In the genomic region with DNA sequence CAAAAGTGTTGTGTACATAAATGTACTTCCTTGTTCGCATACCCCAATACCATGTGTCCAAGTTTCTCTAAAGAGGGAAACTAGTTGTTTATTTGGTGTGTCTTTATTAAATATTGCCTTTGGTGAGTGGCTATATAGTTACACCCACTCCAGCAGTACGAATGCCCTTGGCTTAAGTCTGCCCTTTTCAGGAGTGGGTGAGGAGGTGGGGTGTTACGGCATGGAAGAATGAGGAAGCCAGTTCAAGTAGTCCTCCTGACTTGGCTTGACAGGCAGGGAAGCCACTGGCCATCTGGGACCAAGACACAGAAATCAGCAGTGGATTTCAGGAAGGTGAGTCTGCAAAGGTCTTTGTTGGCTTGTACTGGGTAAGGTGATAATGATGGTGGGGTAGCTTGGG, we compare ENCODE assay signal across 21 mouse cellular contexts. TPM values are rescaled to one million over a fixed set of nuclear protein-coding genes. Genes with fewer than 3 reads are reported as not detected.
DNase-seq lines count a peak whose midpoint lies in the region; ATAC-seq and TF ChIP-seq lines count a peak whose summit lies in the region.
"Had no signal": no experiment of that assay in that cellular context is flagged by ENCODE, and none has a peak within 500 bp of the region (broad histone marks: within the 10 kb centered on the region; RNA-seq: fewer than 3 reads in every experiment).

No protein-coding gene starts in this region.

- peak overlapping the region; percentile 36 for H3K4me3 ChIP-seq in lung, adult 2 months (replicated peaks; ENCODE audit: extremely low read depth, low read depth, low read length)
- no peak overlapping the region for H3K4me3 ChIP-seq in lung, postnatal 0 days (ENCODE audit: low read depth, low read length)
- H3K4me3 ChIP-seq in forebrain, embryonic 10.5 days = no peak overlapping the region
- H3K4me3 ChIP-seq: embryonic facial prominence, embryonic 10.5 days; embryonic facial prominence, embryonic 12.5 days; forebrain, embryonic 12.5 days had no signal

- H3K9ac ChIP-seq in lung, postnatal 0 days (replicated peaks; ENCODE audit: low read depth) = no peak overlapping the region
- H3K9ac ChIP-seq: embryonic facial prominence, embryonic 12.5 days; forebrain, embryonic 12.5 days had no signal

- WGBS in lung, adult 2 months = 39% methylated on average over 3 of the region's 3 CpGs
- WGBS in lung, postnatal 0 days = 45% methylated on average over 3 of the region's 3 CpGs
- 91% methylated on average over 3 of the region's 3 CpGs for WGBS in forebrain, embryonic 10.5 days

- H3K4me2 ChIP-seq in lung, postnatal 0 days (replicated peaks; ENCODE audit: low read depth, low read length) = no peak overlapping the region
- H3K4me2 ChIP-seq: embryonic facial prominence, embryonic 12.5 days; forebrain, embryonic 12.5 days had no signal

- no peaks in the 10 kb centered on the region for H3K36me3 ChIP-seq in lung, postnatal 0 days (ENCODE audit: insufficient read depth, low read length)
- peaks cover 3% of the 10 kb centered on the region for H3K36me3 ChIP-seq in forebrain, embryonic 10.5 days (replicated peaks)
- H3K36me3 ChIP-seq: embryonic facial prominence, embryonic 12.5 days had no signal

- H3K9me3 ChIP-seq in lung, postnatal 0 days (ENCODE audit: low read length) = no peaks in the 10 kb centered on the region
- no peaks in the 10 kb centered on the region for H3K9me3 ChIP-seq in forebrain, embryonic 10.5 days
- H3K9me3 ChIP-seq: embryonic facial prominence, embryonic 10.5 days; embryonic facial prominence, embryonic 12.5 days; forebrain, embryonic 12.5 days had no signal

- no peak for TF ChIP-seq EP300 in lung, postnatal 0 days (IDR thresholded peaks at IDR 0.05)

- no peaks in the 10 kb centered on the region for H3K4me1 ChIP-seq in lung, adult 2 months (ENCODE audit: control insufficient read depth, insufficient read depth, low read length)
- no peaks in the 10 kb centered on the region for H3K4me1 ChIP-seq in lung, postnatal 0 days (ENCODE audit: insufficient read depth, low read depth, low read length)
- peaks cover 5% of the 10 kb centered on the region; the same call in 1 of the 2 replicates for H3K4me1 ChIP-seq in forebrain, embryonic 10.5 days
- H3K4me1 ChIP-seq: embryonic facial prominence, embryonic 10.5 days had no signal

- no peak overlapping the region; the same call in 1 of the 2 replicates for H3K27ac ChIP-seq in lung, postnatal 0 days (ENCODE audit: low read length)
- H3K27ac ChIP-seq in forebrain, embryonic 10.5 days = no peak overlapping the region
- H3K27ac ChIP-seq: embryonic facial prominence, embryonic 10.5 days; embryonic facial prominence, embryonic 12.5 days; forebrain, embryonic 12.5 days had no signal

- TF ChIP-seq CTCF in lung, adult 2 months (IDR thresholded peaks at IDR 0.05; ENCODE audit: insufficient read depth, low read length) = no peak
- no peak for TF ChIP-seq CTCF in lung, postnatal 0 days (IDR thresholded peaks at IDR 0.05)

- no peak; the same call in 1 of the 2 replicates for TF ChIP-seq POLR2A in lung, adult 2 months (IDR thresholded peaks at IDR 0.05; ENCODE audit: borderline replicate concordance, extremely low read depth, low read depth, low read length)

- H3K27me3 ChIP-seq in lung, postnatal 0 days (replicated peaks; ENCODE audit: insufficient read depth, low read length) = no peaks in the 10 kb centered on the region
- no peaks in the 10 kb centered on the region for H3K27me3 ChIP-seq in forebrain, embryonic 10.5 days (ENCODE audit: poor library complexity, severe bottlenecking)
- H3K27me3 ChIP-seq: embryonic facial prominence, embryonic 12.5 days; forebrain, embryonic 12.5 days had no signal

- ATAC-seq in lung, postnatal 0 days = peak; percentile 83
- ATAC-seq: activated CD4-positive, CD25-positive, alpha-beta regulatory T cell, adult 4 months; forebrain, embryonic 14.5 days; forebrain, embryonic 16.5 days; Patski had no signal

- DNase-seq in lung, adult 2 months = no peak
- DNase-seq in lung, postnatal 14 days = no peak
- peak; percentile 80 for DNase-seq in lung, postnatal 0 days (ENCODE audit: low spot score)
- DNase-seq in lung, postnatal 10 days = peak; percentile 21
- peak; percentile 65 for DNase-seq in lung, postnatal 36 days
- no peak for DNase-seq in forebrain, embryonic 10.5 days (ENCODE audit: extremely low spot score, low spot score)
- no peak for DNase-seq in MN1 (ENCODE audit: low spot score)
- DNase-seq: adrenal gland, postnatal 10 days; adrenal gland, postnatal 25 days; cerebellum, adult 11-12 months; cerebellum, adult 2 months; cerebellum, adult 9-10 months; cerebellum, postnatal 10 days; cerebellum, postnatal 25 days had no signal

RNA-seq across cellular contexts. Expression of gene Slc4a5, which starts 13.8 kb away (rescaled TPM):
- 56.7 and 62.3 TPM in 2 replicates for polyA plus RNA-seq in lung, adult 2 months (2012; rRNA removed)
- polyA plus RNA-seq in lung, postnatal 0 days (2015; fragmentation: Nextera tagmentation; extraction: Ambion mirVana) = 5.0 and 5.3 TPM in 2 replicates
- 0.30 and 1.1 TPM in 2 replicates for polyA plus RNA-seq in forebrain, embryonic 10.5 days (2016; fragmentation: Nextera tagmentation; extraction: Ambion mirVana)

RNA-seq across cellular contexts. Expression of gene Dctn1, which starts 40.1 kb away (rescaled TPM):
- 146 and 155 TPM in 2 replicates for polyA plus RNA-seq in lung, adult 2 months (2012; rRNA removed)
- polyA plus RNA-seq in lung, postnatal 0 days (2015; fragmentation: Nextera tagmentation; extraction: Ambion mirVana) = 55.3 and 63.7 TPM in 2 replicates
- 88.8 and 93.8 TPM in 2 replicates for polyA plus RNA-seq in forebrain, embryonic 10.5 days (2016; fragmentation: Nextera tagmentation; extraction: Ambion mirVana)

RNA-seq across cellular contexts. Expression of gene 1700003E16Rik, which starts 49.6 kb away (rescaled TPM):
- 4.6 and 5.5 TPM in 2 replicates for polyA plus RNA-seq in lung, adult 2 months (2012; rRNA removed)
- polyA plus RNA-seq in lung, postnatal 0 days (2015; fragmentation: Nextera tagmentation; extraction: Ambion mirVana) = 6.1 and 9.8 TPM in 2 replicates
- 1.3 and 1.9 TPM in 2 replicates for polyA plus RNA-seq in forebrain, embryonic 10.5 days (2016; fragmentation: Nextera tagmentation; extraction: Ambion mirVana)
- polyA plus RNA-seq: activated CD4-positive, CD25-positive, alpha-beta regulatory T cell, adult 4 months had no signal

RNA-seq across cellular contexts. Expression of gene Wdr54, which starts 49.7 kb away (rescaled TPM):
- polyA plus RNA-seq in lung, adult 2 months (2012; rRNA removed) = 5.3 and 6.9 TPM in 2 replicates
- polyA plus RNA-seq in lung, postnatal 0 days (2015; fragmentation: Nextera tagmentation; extraction: Ambion mirVana) = 3.1 and 3.3 TPM in 2 replicates
- polyA plus RNA-seq in forebrain, embryonic 10.5 days (2016; fragmentation: Nextera tagmentation; extraction: Ambion mirVana) = 13.9 and 14.7 TPM in 2 replicates

Comparison
In these comparisons a context has a peak if more than half of its experiments do, and no peak if none do; other contexts are left out.
1. DNase-seq: peak in lung, postnatal 0 days (single experiment), lung, postnatal 10 days (single experiment) and lung, postnatal 36 days (single experiment); none in lung, adult 2 months (single experiment), lung, postnatal 14 days (single experiment), forebrain, embryonic 10.5 days (single experiment) and MN1 (single experiment).